Mouse (Mus musculus): Measurements from ENCODE around the gene Ap3b2.
"Not testable (repeated sequence)": the region's sequence is repeated elsewhere in the genome, so short reads cannot be mapped to it uniquely, and the experiment has no call there.

Gene Ap3b2

GRCm38 (mm10) chr7:81493331-81494021, at the start of gene Ap3b2:
Gene Ap3b2 (minus strand): TSS chr7:81493925.
- DNase-seq = peak; percentile 11 to 29

- DNase-seq = no peak
Observed at GRCm38 (mm10) chr7:81542934-81543333, 49.2 kb upstream of the Ap3b2 start.

GRCm38 (mm10) chr7:81541924-81542524, 48.3 kb upstream of the Ap3b2 start:
- peak; percentile 18 to 20 for DNase-seq

GRCm38 (mm10) chr7:81540999-81541398, 47.3 kb upstream of the Ap3b2 start:
- no peak for DNase-seq

- DNase-seq = no peak
Observed at GRCm38 (mm10) chr7:81539565-81539964, 45.8 kb upstream of the Ap3b2 start.

- no peak for DNase-seq
Observed at GRCm38 (mm10) chr7:81538070-81538675, 44.4 kb upstream of the Ap3b2 start.

GRCm38 (mm10) chr7:81536478-81536877, 42.8 kb upstream of the Ap3b2 start:
- no peak for DNase-seq

GRCm38 (mm10) chr7:81531462-81531861, 37.7 kb upstream of the Ap3b2 start:
- DNase-seq = no peak

- DNase-seq = no peak
Observed at GRCm38 (mm10) chr7:81528918-81529317, 35.2 kb upstream of the Ap3b2 start.

GRCm38 (mm10) chr7:81523663-81524017, 29.9 kb upstream of the Ap3b2 start:
- DNase-seq = no peak

- DNase-seq = peak; percentile 88 to 93
Observed at GRCm38 (mm10) chr7:81523008-81523662, 29.4 kb upstream of the Ap3b2 start.

- no peak for DNase-seq
Observed at GRCm38 (mm10) chr7:81516154-81517030, 22.7 kb upstream of the Ap3b2 start.

- DNase-seq = no peak
Observed at GRCm38 (mm10) chr7:81514906-81515590, 21.3 kb upstream of the Ap3b2 start.

GRCm38 (mm10) chr7:81501050-81501449, 7.3 kb upstream of the Ap3b2 start:
- DNase-seq = no peak

- no peak for DNase-seq
Observed at GRCm38 (mm10) chr7:81498181-81498580, 4.5 kb upstream of the Ap3b2 start, which contains the start of gene BC048679. Gene BC048679 (minus strand): TSS chr7:81498281.

GRCm38 (mm10) chr7:81497171-81497570, 3.4 kb upstream of the Ap3b2 start:
- DNase-seq = no peak

GRCm38 (mm10) chr7:81492628-81493027, 1.1 kb downstream of the Ap3b2 start:
- DNase-seq = no peak

- DNase-seq = no peak
Observed at GRCm38 (mm10) chr7:81489649-81490048, 4.1 kb downstream of the Ap3b2 start.

GRCm38 (mm10) chr7:81480800-81481199, 12.9 kb downstream of the Ap3b2 start:
- DNase-seq = no peak

GRCm38 (mm10) chr7:81479531-81480090, 14.1 kb downstream of the Ap3b2 start:
- no peak for DNase-seq

- DNase-seq = not testable (repeated sequence)
Observed at GRCm38 (mm10) chr7:81478261-81478660, 15.5 kb downstream of the Ap3b2 start.

GRCm38 (mm10) chr7:81476833-81477232, 16.9 kb downstream of the Ap3b2 start:
- DNase-seq = no peak
